Mouse (Mus musculus): ENCODE results near the gene Psg17. TPM values are rescaled to one million over a fixed set of nuclear protein-coding genes. Genes with fewer than 3 reads are reported as not detected.
A peak's percentile ranks its signal among the peaks of the same experiment; 100 is the strongest.
"Not testable (repeated sequence)": the region's sequence is repeated elsewhere in the genome, so short reads cannot be mapped to it uniquely, and the experiment has no call there.

The Psg17 gene
- total RNA-seq (2014; fragmentation: Nextera tagmentation) (not detected in 2 replicates), total RNA-seq (2017) (not detected in 2 replicates)

- no peak for ATAC-seq (replicated peaks; ENCODE audit: poor library complexity, severe bottlenecking)
These were observed at the start of gene Psg17 for GRCm38 (mm10) chr7:18821507-18821906. Psg17 (minus strand) TSS chr7:18821607.

DNA sequence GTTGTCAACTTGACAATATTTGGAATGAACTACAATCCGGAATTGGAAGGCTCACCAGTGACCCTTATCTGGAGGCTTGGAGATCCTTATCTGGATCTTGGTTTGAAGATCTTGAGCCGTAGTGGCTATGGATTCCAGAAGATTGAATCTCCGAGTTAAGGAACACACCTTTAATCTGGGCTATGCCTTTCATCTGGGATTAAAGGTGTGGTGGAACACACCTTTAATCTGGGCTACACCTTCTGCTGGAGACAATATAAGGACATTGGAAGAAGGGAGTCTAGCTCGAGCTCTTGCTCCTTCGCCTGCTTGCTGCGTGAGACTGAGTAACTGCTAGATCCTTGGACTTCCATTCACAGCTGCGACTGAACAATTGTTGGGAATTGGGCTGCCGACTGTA lies 49.6 kb upstream of the Psg17 start, which contains the start of gene Pglyrp1:
Gene Pglyrp1 (plus strand): TSS at position 301 of the 400 bp plus-strand sequence.
- not testable (repeated sequence) for ATAC-seq (replicated peaks; ENCODE audit: poor library complexity, severe bottlenecking)

GRCm38 (mm10) chr7:18868491-18868890 lies 47.1 kb upstream of the Psg17 start:
- ATAC-seq (replicated peaks; ENCODE audit: poor library complexity, severe bottlenecking), result no peak

- ATAC-seq (replicated peaks; ENCODE audit: poor library complexity, severe bottlenecking), result no peak
These were observed 41.4 kb upstream of the Psg17 start for GRCm38 (mm10) chr7:18862801-18863200.

DNA sequence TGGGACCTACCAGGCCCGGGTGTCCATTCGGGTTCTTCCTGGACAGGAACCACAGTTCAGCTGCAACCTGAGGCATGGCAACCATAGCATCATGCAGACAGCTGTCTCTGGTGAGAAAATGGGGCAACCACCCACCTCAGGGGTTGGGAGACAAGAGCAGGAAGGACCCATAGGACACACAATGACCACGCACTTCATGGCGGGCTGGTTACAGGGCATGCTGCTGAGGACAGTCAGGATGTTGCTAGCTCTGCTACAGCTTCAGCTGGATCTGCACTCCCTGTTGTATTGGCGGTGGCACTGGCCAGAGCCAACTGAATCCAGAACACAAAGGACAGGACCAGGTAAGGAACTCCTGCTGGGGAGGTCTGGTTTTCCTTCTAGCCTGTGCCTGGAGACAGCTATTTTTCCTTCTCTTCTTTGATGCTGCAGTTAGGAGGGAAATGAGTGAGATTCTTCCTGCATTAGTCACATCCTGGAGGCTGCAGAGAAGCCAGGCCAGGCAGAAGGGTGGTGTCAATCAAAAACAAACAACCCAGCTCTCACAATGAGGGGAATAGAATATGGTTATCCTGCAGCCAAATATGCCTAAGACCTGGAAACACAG lies 37.0 kb upstream of the Psg17 start:
- no peak for ATAC-seq (replicated peaks; ENCODE audit: poor library complexity, severe bottlenecking)

DNA sequence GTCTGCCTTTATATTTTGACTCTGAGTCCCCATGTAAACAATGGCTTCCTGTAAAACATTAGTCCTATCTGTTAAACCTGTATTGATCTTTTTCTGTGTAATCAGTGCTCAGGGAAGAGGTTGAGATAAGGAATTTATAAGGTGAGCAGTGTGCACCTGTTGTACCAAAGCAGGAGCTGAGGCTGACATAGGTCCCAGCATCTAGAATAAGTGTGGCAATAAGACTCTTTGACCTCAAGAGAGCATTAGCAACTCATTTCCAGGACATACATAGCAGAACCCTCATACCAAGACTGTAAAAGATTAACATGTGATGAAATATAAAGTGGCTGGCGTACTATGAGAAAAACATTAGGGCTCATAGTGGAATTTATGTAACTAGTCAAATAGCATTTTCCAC lies 27.0 kb upstream of the Psg17 start:
- ATAC-seq (replicated peaks; ENCODE audit: poor library complexity, severe bottlenecking), result no peak

- no peak for ATAC-seq (replicated peaks; ENCODE audit: poor library complexity, severe bottlenecking)
These were observed 23.4 kb upstream of the Psg17 start for GRCm38 (mm10) chr7:18844811-18845210.

DNA sequence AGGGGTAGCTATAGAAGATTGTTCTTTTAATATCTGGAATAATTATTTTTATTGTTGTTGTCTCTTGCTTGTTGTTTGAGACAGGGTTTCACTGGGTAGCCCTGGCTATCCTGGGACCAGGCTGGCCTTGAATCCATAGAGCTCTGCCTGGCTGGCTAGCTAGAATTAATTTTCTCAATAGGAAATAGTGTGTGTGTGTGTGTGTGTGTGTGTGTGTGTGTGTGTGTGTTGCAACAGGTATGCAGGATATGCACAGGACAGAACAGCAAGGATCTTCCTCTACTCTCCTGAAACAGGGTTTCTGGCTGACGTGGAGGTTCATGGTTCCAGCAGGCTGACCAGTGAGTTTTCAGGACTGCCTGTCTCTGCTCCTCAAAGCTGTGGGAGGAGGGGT lies 19.8 kb upstream of the Psg17 start:
- no peak; the same call in 1 of the 2 replicates for ATAC-seq (replicated peaks; ENCODE audit: poor library complexity, severe bottlenecking)

- ATAC-seq (replicated peaks; ENCODE audit: poor library complexity, severe bottlenecking), result peak; percentile 98
These were observed 19.2 kb upstream of the Psg17 start for GRCm38 (mm10) chr7:18840386-18841173.

- ATAC-seq (replicated peaks; ENCODE audit: poor library complexity, severe bottlenecking), result peak; percentile 13
These were observed 18.5 kb upstream of the Psg17 start, which contains the start of gene Mill2 for GRCm38 (mm10) chr7:18839865-18840264. Mill2 (plus strand) TSS chr7:18839966.

DNA sequence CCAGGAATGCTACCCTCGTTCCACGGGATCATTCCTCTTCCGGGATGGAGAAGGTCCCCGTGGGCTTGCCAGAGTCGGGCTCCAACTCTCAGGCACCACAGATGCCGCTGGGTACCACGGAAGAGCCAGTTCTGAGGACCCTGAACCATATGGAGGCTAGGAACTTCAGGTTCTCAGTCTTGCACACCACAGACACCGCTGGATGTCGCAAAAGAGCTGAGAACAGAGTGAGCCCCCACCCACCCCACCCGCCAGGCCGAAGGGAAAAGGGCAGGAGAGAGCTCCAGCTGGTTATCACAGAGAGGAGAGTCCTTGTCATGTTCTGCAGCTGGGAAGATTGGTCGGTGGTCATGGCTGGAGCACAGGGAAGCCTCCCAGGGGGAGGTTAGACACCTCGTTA lies 10.9 kb upstream of the Psg17 start:
- ATAC-seq (replicated peaks; ENCODE audit: poor library complexity, severe bottlenecking), result no peak

DNA sequence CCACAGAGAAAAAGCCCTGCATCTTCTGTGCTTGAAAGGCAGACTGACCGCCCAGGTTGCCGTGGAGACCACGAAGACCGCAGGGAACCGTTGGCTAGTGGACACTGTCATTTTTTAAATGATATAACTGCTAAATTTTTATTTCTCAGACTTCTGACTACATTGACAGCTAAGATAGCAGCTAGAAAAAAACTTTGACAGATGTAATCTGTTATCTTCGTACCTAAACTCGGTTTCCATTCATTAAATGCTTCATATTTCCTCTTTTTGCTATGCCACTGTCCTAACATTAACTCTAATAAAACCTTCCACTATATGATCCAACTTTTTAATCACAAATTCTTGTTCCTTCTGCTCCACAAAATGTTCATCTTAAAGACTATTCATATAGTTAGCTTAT lies 8.1 kb upstream of the Psg17 start:
- ATAC-seq (replicated peaks; ENCODE audit: poor library complexity, severe bottlenecking), result no peak

DNA sequence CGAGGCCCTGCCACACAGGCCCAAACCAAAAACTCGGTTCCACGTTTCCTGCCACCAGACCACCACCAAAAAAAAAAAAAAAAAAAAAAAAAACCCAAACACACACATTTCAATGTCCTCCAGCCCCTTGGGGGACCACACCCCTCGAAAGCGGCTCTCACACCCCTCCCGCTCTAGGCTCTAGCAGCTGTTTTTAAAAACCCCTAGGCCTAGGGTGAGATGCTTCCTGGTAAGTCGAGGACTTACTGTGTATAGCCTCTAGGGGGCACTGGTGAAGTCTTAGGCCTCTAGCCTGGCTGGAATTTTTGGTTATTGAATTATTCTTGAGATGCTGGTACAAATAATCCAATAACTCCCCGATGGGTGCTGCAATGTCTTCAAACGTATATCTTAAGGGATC lies 7.2 kb upstream of the Psg17 start:
- peak; percentile 55 for ATAC-seq (replicated peaks; ENCODE audit: poor library complexity, severe bottlenecking)

- ATAC-seq (replicated peaks; ENCODE audit: poor library complexity, severe bottlenecking), result no peak
These were observed 6.6 kb upstream of the Psg17 start for GRCm38 (mm10) chr7:18827792-18828546.

DNA sequence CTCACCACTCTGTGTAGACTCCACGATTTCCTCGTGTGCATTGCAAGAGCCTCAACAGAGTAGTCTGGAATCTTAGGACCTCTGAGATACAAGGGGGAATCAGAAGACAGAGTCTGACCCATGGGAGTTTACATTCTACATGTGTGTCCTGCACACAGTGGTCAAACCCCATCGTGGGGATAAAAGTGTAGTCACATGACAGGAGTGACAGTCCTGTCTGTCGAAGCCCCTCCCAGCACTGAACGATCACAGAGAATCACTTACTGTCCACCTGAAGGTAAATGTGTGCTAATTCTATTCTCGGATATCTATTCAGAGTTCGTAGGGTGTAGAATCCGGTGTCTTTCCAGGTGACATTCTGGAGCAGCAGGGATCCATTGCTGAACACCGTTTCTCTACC lies 3.1 kb downstream of the Psg17 start:
- ATAC-seq (replicated peaks; ENCODE audit: poor library complexity, severe bottlenecking), result no peak

DNA sequence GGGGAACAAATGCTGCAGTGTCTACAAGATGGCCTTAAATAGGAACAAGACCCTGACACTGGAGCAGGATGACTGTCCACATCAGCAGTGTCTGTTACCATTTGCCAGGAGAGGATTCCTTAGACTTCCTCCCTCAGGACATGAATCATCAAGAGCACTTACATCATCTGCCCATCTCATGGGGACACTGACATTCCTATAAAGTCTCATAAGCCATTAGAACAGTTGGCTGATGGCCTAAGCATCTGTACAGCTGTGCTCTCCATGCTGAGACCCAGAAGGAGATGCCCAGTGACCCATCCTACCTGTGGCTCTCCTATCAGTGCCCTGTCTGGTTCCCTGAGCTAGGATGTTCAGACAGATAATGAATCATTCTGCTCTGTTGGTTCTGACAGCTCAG lies 17.9 kb downstream of the Psg17 start:
- ATAC-seq (replicated peaks; ENCODE audit: poor library complexity, severe bottlenecking), result no peak

DNA sequence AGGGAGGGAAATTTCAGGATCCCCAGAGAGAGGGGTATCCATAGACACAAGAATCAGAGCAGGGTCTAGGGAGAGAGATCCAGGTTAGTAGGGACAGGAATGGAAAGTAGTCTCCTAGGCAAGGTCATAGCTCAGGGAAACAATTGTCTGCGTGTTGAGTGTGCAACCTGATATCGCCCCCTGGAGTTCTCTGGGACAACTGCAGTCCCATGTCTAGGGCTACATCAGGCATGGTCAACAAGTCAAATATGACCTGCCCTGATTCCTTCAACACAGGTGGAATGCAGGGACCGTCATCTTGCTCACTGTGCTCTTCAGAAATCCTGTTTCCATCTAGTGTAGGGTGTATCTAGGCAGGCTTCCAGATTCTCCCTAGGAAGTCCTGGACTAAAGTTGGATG lies 22.3 kb downstream of the Psg17 start:
- ATAC-seq (replicated peaks; ENCODE audit: poor library complexity, severe bottlenecking), result no peak

DNA sequence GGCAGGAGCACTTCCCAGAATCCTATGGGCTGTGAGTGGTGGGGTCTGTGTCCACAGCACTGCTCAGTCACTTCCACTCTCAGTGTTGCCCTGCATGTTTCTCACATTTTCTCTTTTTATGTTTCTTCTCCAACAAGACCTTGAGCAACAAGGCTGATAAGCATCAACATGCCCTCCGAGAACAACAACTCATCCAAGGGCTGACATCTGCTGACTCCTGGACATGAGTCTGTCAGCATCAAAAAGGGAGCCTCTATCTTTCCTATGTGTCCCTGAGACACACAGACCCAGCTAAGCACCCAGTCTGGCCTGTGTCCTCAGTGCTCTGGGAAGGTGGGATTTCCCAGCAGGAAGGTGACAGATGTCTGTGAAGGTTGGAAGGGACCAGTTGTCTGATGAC lies 23.0 kb downstream of the Psg17 start, which contains the start of gene Psg19:
Gene Psg19 (minus strand): TSS at position 101 of the 400 bp plus-strand sequence.
- ATAC-seq (replicated peaks; ENCODE audit: poor library complexity, severe bottlenecking), result no peak

- ATAC-seq (replicated peaks; ENCODE audit: poor library complexity, severe bottlenecking), result not testable (repeated sequence)
These were observed 30.7 kb downstream of the Psg17 start for GRCm38 (mm10) chr7:18790671-18791070.

DNA sequence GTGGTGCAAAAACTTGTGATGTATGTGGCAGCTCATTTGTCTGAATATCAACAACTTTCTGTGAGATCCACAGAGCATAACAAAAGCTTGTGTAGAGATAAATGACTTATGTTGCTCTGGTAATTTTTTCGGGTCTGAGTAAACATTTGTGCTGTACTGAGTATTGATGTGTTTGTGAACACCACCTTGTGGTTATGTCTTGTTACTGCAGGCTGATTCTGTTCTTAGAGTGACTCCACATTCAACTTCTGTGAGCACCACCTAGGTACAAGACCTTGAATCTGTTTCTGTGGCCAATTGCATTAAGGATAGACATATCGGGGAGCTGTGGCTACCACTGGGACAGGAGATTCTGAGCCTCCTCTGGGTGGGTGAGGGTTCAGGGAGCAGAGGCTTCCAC lies 40.1 kb downstream of the Psg17 start:
- ATAC-seq (replicated peaks; ENCODE audit: poor library complexity, severe bottlenecking), result not testable (repeated sequence)

DNA sequence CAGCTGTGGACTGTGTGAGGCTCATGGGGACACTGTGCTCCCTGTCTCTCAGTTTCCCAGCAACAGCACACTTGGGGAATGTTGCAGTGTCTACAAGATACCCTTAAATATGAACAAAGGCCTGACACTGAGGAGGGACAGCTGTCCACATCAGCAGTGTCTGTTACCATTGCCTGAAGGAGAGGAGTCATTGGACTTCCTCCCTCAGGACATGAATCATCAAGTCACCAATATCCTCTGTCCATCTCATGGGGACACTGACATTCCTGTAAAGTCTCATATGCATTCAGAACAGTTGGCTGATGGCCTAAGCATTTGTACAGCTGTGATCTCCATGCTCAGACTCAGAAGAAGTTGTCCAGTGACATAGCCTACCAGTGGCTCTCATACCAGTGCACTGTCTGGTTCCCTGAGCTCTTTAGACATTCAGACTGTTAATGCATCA lies 42.0 kb downstream of the Psg17 start:
- ATAC-seq (replicated peaks; ENCODE audit: poor library complexity, severe bottlenecking), result no peak

Data from granulocyte monocyte progenitor cell, adult 5-6 weeks (primary cell).